Mouse (Mus musculus) liver, postnatal 0 days (tissue): Measurements from ENCODE around the gene B3galt6. TPM values are rescaled to one million over a fixed set of nuclear protein-coding genes. Genes with fewer than 3 reads are reported as not detected.

Experiments used
- ATAC-seq: fragments of 200-750 bp; cut with Nextera tagmentation; 2 replicates; pipeline ENCODE4 v1.8.0; 2017; ENCODE audit warnings: mild to moderate bottlenecking, moderate library complexity
- DNase-seq: peaks from one replicate; pipeline ENCODE4 v3.0.0-alpha.2; 2016
- H3K27ac ChIP-seq: fragments of 300-500 bp; sonication (generic); 2 replicates; pipeline ENCODE4 v1.5.1; 2014; ENCODE audit warnings: antibody characterized with exemption, moderate library complexity, mild to moderate bottlenecking, low read depth
- H3K27me3 ChIP-seq: fragments of 300-500 bp; sonication (generic); 2 replicates; pipeline ENCODE4 v1.6.1; 2014; ENCODE audit warnings: low read length, control low read depth, mixed read lengths; ENCODE audit not compliant: insufficient read depth
- H3K36me3 ChIP-seq: fragments of 300-500 bp; sonication (generic); replicated peaks from 2 replicates; pipeline ENCODE4 v1.6.1; 2014; ENCODE audit warnings: mild to moderate bottlenecking, control low read depth, low read length, moderate library complexity, mixed read lengths; ENCODE audit not compliant: insufficient read depth
- H3K4me1 ChIP-seq: fragments of 300-500 bp; sonication (generic); 2 replicates; pipeline ENCODE4 v1.6.1; 2014; ENCODE audit warnings: antibody characterized with exemption, mild to moderate bottlenecking, control low read depth; ENCODE audit not compliant: insufficient read depth
- H3K4me2 ChIP-seq: fragments of 300-500 bp; sonication (generic); 2 replicates; pipeline ENCODE4 v1.6.1; 2014; ENCODE audit warnings: low read depth, mild to moderate bottlenecking, low read length, moderate library complexity, mixed read lengths
- H3K4me3 ChIP-seq: fragments of 300-500 bp; sonication (generic); 2 replicates; pipeline ENCODE4 v1.5.1; 2014; ENCODE audit warnings: low read depth, low read length
- H3K9ac ChIP-seq: fragments of 300-500 bp; sonication (generic); replicated peaks from 2 replicates; pipeline ENCODE4 v1.6.1; 2014; ENCODE audit warnings: mild to moderate bottlenecking, moderate library complexity
- H3K9me3 ChIP-seq: fragments of 300-500 bp; sonication (generic); 2 replicates; pipeline ENCODE4 v1.6.1; 2016; ENCODE audit warnings: mild to moderate bottlenecking, control low read depth, low read length, mixed read lengths
- CTCF ChIP-seq: sonication (generic); IDR thresholded peaks from 2 replicates; pipeline ENCODE4 v1.5.1; 2016; ENCODE audit warnings: antibody characterized with exemption, low read depth
- EP300 ChIP-seq: IDR thresholded peaks from 2 replicates; pipeline ENCODE4 v1.6.1; 2016; ENCODE audit warnings: antibody characterized with exemption, low read depth, mild to moderate bottlenecking
- WGBS: fragments of 180-500 bp; shearing (Covaris S2); extraction: QIAGEN DNeasy Blood & Tissue Kit; methylation state at CpG from one replicate; pipeline ENCODE4 v1.1.7; 2014; ENCODE audit not compliant: insufficient replicate concordance; 5-methylcytosine and 5-hydroxymethylcytosine counted together
- polyA plus RNA-seq: library from polyadenylated mRNA; unstranded; fragments of >200 nt; fragmentation: Nextera tagmentation; extraction: Ambion mirVana; gene quantifications from 2 replicates; pipeline ENCODE4 v1.2.1, GENCODE M21; 2015

The B3galt6 gene
- 3.5 and 4.7 TPM in 2 replicates for polyA plus RNA-seq

GRCm38 (mm10) chr4:155992241-155992905 is at the start of gene B3galt6, which contains the start of gene Sdf4:
Gene B3galt6 (minus strand): TSS chr4:155992649.
Gene Sdf4 (plus strand): TSS chr4:155992872.
- DNase-seq (peak; percentile 91), ATAC-seq (peak; percentile 87)
- no peaks in the 10 kb centered on the region for H3K9me3 ChIP-seq
- peak within 1 kb of the TSS; percentile 97 for H3K4me2 ChIP-seq
- TF ChIP-seq EP300 (no peak), CTCF (peak; percentile 81)
- H3K4me3 ChIP-seq, result peak within 1 kb of the TSS; percentile 99
- H3K9ac ChIP-seq, result peak within 1 kb of the TSS; percentile 97
- WGBS, result 2% methylated on average over 74 of the region's 99 CpGs
- no peaks in the 10 kb centered on the region for H3K27me3 ChIP-seq
- H3K4me1 ChIP-seq, result peaks cover 34% of the 10 kb centered on the region
- H3K27ac ChIP-seq, result peak within 1 kb of the TSS; percentile 93
- H3K36me3 ChIP-seq, result peaks cover 16% of the 10 kb centered on the region

- 8% methylated on average over 24 of the region's 25 CpGs for WGBS
- no peak overlapping the region for H3K9ac ChIP-seq
- no peak for TF ChIP-seq CTCF
- TF ChIP-seq EP300, result no peak
- no peaks in the 10 kb centered on the region for H3K36me3 ChIP-seq
- peaks cover 19% of the 10 kb centered on the region for H3K27me3 ChIP-seq
- DNase-seq (no peak), ATAC-seq (no peak)
- H3K27ac ChIP-seq, result no peak overlapping the region
- H3K4me2 ChIP-seq, result peak overlapping the region; percentile 54
- H3K4me1 ChIP-seq, result peaks cover 29% of the 10 kb centered on the region
- H3K4me3 ChIP-seq, result peak overlapping the region; percentile 4; the same call in 1 of the 2 replicates
- no peaks in the 10 kb centered on the region for H3K9me3 ChIP-seq
Observed at GRCm38 (mm10) chr4:156034901-156035300, 42.5 kb upstream of the B3galt6 start.

GRCm38 (mm10) chr4:156034301-156034700 is 41.9 kb upstream of the B3galt6 start:
- TF ChIP-seq EP300, result no peak
- TF ChIP-seq CTCF, result no peak
- H3K36me3 ChIP-seq, result no peaks in the 10 kb centered on the region
- H3K9me3 ChIP-seq, result no peaks in the 10 kb centered on the region
- no peak overlapping the region for H3K9ac ChIP-seq
- peaks cover 29% of the 10 kb centered on the region for H3K4me1 ChIP-seq
- peaks cover 19% of the 10 kb centered on the region for H3K27me3 ChIP-seq
- no peak overlapping the region for H3K4me2 ChIP-seq
- no peak for DNase-seq
- no peak for ATAC-seq
- WGBS, result 75% methylated on average over 4 of the region's 4 CpGs
- no peak overlapping the region for H3K4me3 ChIP-seq
- H3K27ac ChIP-seq, result no peak overlapping the region

GRCm38 (mm10) chr4:156033476-156034119 is 41.1 kb upstream of the B3galt6 start:
- 33% methylated on average over 6 of the region's 6 CpGs for WGBS
- Histone ChIP-seq H3K4me2 (no peak overlapping the region), H3K27ac (no peak overlapping the region), H3K4me1 (peaks cover 29% of the 10 kb centered on the region), H3K9ac (no peak overlapping the region), H3K4me3 (no peak overlapping the region), H3K36me3 (no peaks in the 10 kb centered on the region), H3K27me3 (peaks cover 19% of the 10 kb centered on the region), H3K9me3 (no peaks in the 10 kb centered on the region)
- peak; percentile 83 for TF ChIP-seq CTCF
- TF ChIP-seq EP300, result no peak
- DNase-seq, result peak; percentile 49
- no peak for ATAC-seq

- ATAC-seq, result no peak
- Histone ChIP-seq H3K4me1 (peaks cover 29% of the 10 kb centered on the region), H3K4me2 (no peak overlapping the region), H3K36me3 (0 out of 2 replicates have a peak, but pooled peaks cover 2% of the 10 kb centered on the region), H3K27me3 (peaks cover 19% of the 10 kb centered on the region), H3K9ac (no peak overlapping the region), H3K27ac (peak overlapping the region; percentile 90), H3K9me3 (no peaks in the 10 kb centered on the region), H3K4me3 (no peak overlapping the region)
- WGBS, result 50% methylated on average over 4 of the region's 4 CpGs
- TF ChIP-seq CTCF, result no peak
- no peak for TF ChIP-seq EP300
- DNase-seq, result no peak
Observed at GRCm38 (mm10) chr4:156032856-156033255, 40.4 kb upstream of the B3galt6 start.
